8 mouse cellular contexts compared by ENCODE assay signal in genomic region chr7:16129421-16129845, GRCm38 (mm10). TPM values are rescaled to one million over a fixed set of nuclear protein-coding genes. Genes with fewer than 3 reads are reported as not detected.
DNase-seq lines count a peak whose midpoint lies in the region; ATAC-seq and TF ChIP-seq lines count a peak whose summit lies in the region.

Gene Slc8a2 (plus strand): TSS chr7:16129826.

- WGBS in embryonic facial prominence, embryonic 11.5 days: 2% methylated on average over 12 of the region's 12 CpGs
- 3% methylated on average over 12 of the region's 12 CpGs for WGBS in heart, adult 2 months
- 4% methylated on average over 12 of the region's 12 CpGs for WGBS in kidney, adult 2 months
- WGBS in limb, embryonic 12.5 days: 1% methylated on average over 12 of the region's 12 CpGs
- 2% methylated on average over 12 of the region's 12 CpGs for WGBS in midbrain, embryonic 14.5 days

- peak; percentile 25 to 45 for DNase-seq in spleen, adult 18-20 months
- DNase-seq in spleen, adult 12 weeks (ENCODE audit: low spot score): no peak
- peak; percentile 85 for DNase-seq in embryonic facial prominence, embryonic 11.5 days (ENCODE audit: low spot score)
- peak; percentile 78 to 83 for DNase-seq in heart, adult 2 months
- peak; percentile 64 for DNase-seq in kidney, adult 2 months
- peak; percentile 88 for DNase-seq in midbrain, embryonic 14.5 days
- peak; percentile 59 for DNase-seq in splenic B cell, adult 2 months (ENCODE audit: low read depth, low spot score)

- intact Hi-C loops in heart, adult 2 months (cut with DNase I): loop anchor here (5.0 kb wide), 1 partner anchor 48 kb away; the partner anchor contains the start of gene Meis3

- TF ChIP-seq CTCF in heart, adult 2 months (IDR thresholded peaks at IDR 0.05): no peak
- TF ChIP-seq CTCF in kidney, adult 2 months (conservative IDR thresholded peaks at IDR 0.05; ENCODE audit: insufficient read depth, insufficient read length, low read depth, low read length): no peak

- peak; percentile 34; the same call in 1 of the 2 replicates for TF ChIP-seq POLR2A in heart, adult 2 months (IDR thresholded peaks at IDR 0.05; ENCODE audit: insufficient read depth, low read depth, low read length)
- no peak for TF ChIP-seq POLR2A in kidney, adult 2 months (IDR thresholded peaks at IDR 0.05; ENCODE audit: low read depth, low read length)

- no peak for ATAC-seq in embryonic facial prominence, embryonic 11.5 days (replicated peaks; ENCODE audit: insufficient number of reproducible peaks, low FRiP score, low TSS enrichment, low read depth)
- peak; percentile 75 for ATAC-seq in limb, embryonic 12.5 days (ENCODE audit: insufficient number of reproducible peaks, insufficient read depth, low FRiP score, low TSS enrichment, low read depth)
- peak; percentile 81 for ATAC-seq in midbrain, embryonic 14.5 days (ENCODE audit: low FRiP score, low TSS enrichment)

- H3K4me2 ChIP-seq in embryonic facial prominence, embryonic 11.5 days (ENCODE audit: low read depth, low read length): peak within 1 kb of the TSS; percentile 82
- peak within 1 kb of the TSS; percentile 88 for H3K4me2 ChIP-seq in limb, embryonic 12.5 days
- H3K4me2 ChIP-seq in midbrain, embryonic 14.5 days (ENCODE audit: low read length): peak within 1 kb of the TSS; percentile 73

- peak within 1 kb of the TSS; percentile 41; the same call in 1 of the 2 replicates for H3K27ac ChIP-seq in embryonic facial prominence, embryonic 11.5 days (replicated peaks; ENCODE audit: low read depth, low read length)
- H3K27ac ChIP-seq in heart, adult 2 months: peak within 1 kb of the TSS; percentile 76
- no peak within 1 kb of the TSS for H3K27ac ChIP-seq in kidney, adult 2 months (ENCODE audit: insufficient read depth, low read depth, low read length)
- peak within 1 kb of the TSS; percentile 83 for H3K27ac ChIP-seq in limb, embryonic 12.5 days
- H3K27ac ChIP-seq in midbrain, embryonic 14.5 days (replicated peaks; ENCODE audit: low read depth, low read length): peak within 1 kb of the TSS; percentile 78

- TF ChIP-seq EP300 in heart, adult 2 months (IDR thresholded peaks at IDR 0.05; ENCODE audit: insufficient read depth, low read depth, low read length): no peak

- peaks cover 6% of the 10 kb centered on the region; the same call in 1 of the 2 replicates for H3K4me1 ChIP-seq in embryonic facial prominence, embryonic 11.5 days (ENCODE audit: control insufficient read depth, insufficient read depth, low read length)
- peaks cover 2% of the 10 kb centered on the region; the same call in 1 of the 2 replicates for H3K4me1 ChIP-seq in heart, adult 2 months (ENCODE audit: control insufficient read depth, insufficient read depth, low read length)
- H3K4me1 ChIP-seq in kidney, adult 2 months (ENCODE audit: control insufficient read depth, insufficient read depth, low read length): no peaks in the 10 kb centered on the region
- peaks cover 34% of the 10 kb centered on the region for H3K4me1 ChIP-seq in limb, embryonic 12.5 days (replicated peaks)
- peaks cover 41% of the 10 kb centered on the region for H3K4me1 ChIP-seq in midbrain, embryonic 14.5 days (ENCODE audit: control insufficient read depth, insufficient read depth, low read length)

- no peaks in the 10 kb centered on the region for H3K36me3 ChIP-seq in embryonic facial prominence, embryonic 11.5 days (replicated peaks; ENCODE audit: control insufficient read depth, insufficient read depth, low read depth, low read length)
- no peaks in the 10 kb centered on the region for H3K36me3 ChIP-seq in heart, adult 2 months (ENCODE audit: control insufficient read depth, insufficient read depth, low read length)
- H3K36me3 ChIP-seq in kidney, adult 2 months (ENCODE audit: control insufficient read depth, insufficient read depth, low read length): no peaks in the 10 kb centered on the region
- peaks cover 26% of the 10 kb centered on the region for H3K36me3 ChIP-seq in limb, embryonic 12.5 days
- H3K36me3 ChIP-seq in midbrain, embryonic 14.5 days (ENCODE audit: control insufficient read depth, insufficient read depth, low read length): 0 out of 2 replicates have a peak, but pooled peaks cover 5% of the 10 kb centered on the region
- H3K36me3 ChIP-seq in splenic B cell, adult 2 months (ENCODE audit: control insufficient read depth, insufficient read depth, low read length, poor library complexity, severe bottlenecking): no peaks in the 10 kb centered on the region

- H3K9ac ChIP-seq in embryonic facial prominence, embryonic 11.5 days (replicated peaks; ENCODE audit: low read length): peak within 1 kb of the TSS; percentile 41
- peak within 1 kb of the TSS; percentile 63 for H3K9ac ChIP-seq in heart, adult 2 months (ENCODE audit: low read depth, low read length)
- H3K9ac ChIP-seq in limb, embryonic 12.5 days (replicated peaks): peak within 1 kb of the TSS; percentile 77
- peak within 1 kb of the TSS; percentile 74 for H3K9ac ChIP-seq in midbrain, embryonic 14.5 days (replicated peaks; ENCODE audit: low read length)

- H3K79me2 ChIP-seq in heart, adult 2 months (replicated peaks; ENCODE audit: control insufficient read depth, insufficient read depth, low read length): no peaks in the 10 kb centered on the region

- H3K27me3 ChIP-seq in embryonic facial prominence, embryonic 11.5 days (ENCODE audit: control insufficient read depth, insufficient read depth, low read length): no peaks in the 10 kb centered on the region
- H3K27me3 ChIP-seq in heart, adult 2 months (ENCODE audit: control insufficient read depth, insufficient read depth, low read length): peaks cover 3% of the 10 kb centered on the region; the same call in 1 of the 2 replicates
- H3K27me3 ChIP-seq in kidney, adult 2 months (replicated peaks; ENCODE audit: control insufficient read depth, insufficient read depth, low read length): no peaks in the 10 kb centered on the region
- peaks cover 29% of the 10 kb centered on the region for H3K27me3 ChIP-seq in limb, embryonic 12.5 days
- H3K27me3 ChIP-seq in midbrain, embryonic 14.5 days (ENCODE audit: control insufficient read depth, insufficient read depth, low read length): no peaks in the 10 kb centered on the region
- H3K27me3 ChIP-seq in splenic B cell, adult 2 months (ENCODE audit: control insufficient read depth, insufficient read depth, low read length, poor library complexity, severe bottlenecking): no peaks in the 10 kb centered on the region

- H3K9me3 ChIP-seq in embryonic facial prominence, embryonic 11.5 days (replicated peaks; ENCODE audit: control insufficient read depth, low read length): no peaks in the 10 kb centered on the region
- H3K9me3 ChIP-seq in limb, embryonic 12.5 days: no peaks in the 10 kb centered on the region
- no peaks in the 10 kb centered on the region for H3K9me3 ChIP-seq in midbrain, embryonic 14.5 days (ENCODE audit: control insufficient read depth, low read length)

- H3K4me3 ChIP-seq in embryonic facial prominence, embryonic 11.5 days (ENCODE audit: low read depth, low read length): peak within 1 kb of the TSS; percentile 43
- H3K4me3 ChIP-seq in heart, adult 2 months: peak within 1 kb of the TSS; percentile 43
- peak within 1 kb of the TSS; percentile 41 for H3K4me3 ChIP-seq in kidney, adult 2 months (ENCODE audit: insufficient read depth, low read depth, low read length)
- peak within 1 kb of the TSS; percentile 62 for H3K4me3 ChIP-seq in limb, embryonic 12.5 days (replicated peaks)
- H3K4me3 ChIP-seq in midbrain, embryonic 14.5 days (replicated peaks; ENCODE audit: low read depth, low read length): peak within 1 kb of the TSS; percentile 58

RNA-seq across cellular contexts. Expression of gene Slc8a2, which starts in this region (rescaled TPM):
- polyA plus RNA-seq in embryonic facial prominence, embryonic 11.5 days (2014; fragmentation: Nextera tagmentation; extraction: Ambion mirVana): 0.25 and 0.42 TPM in 2 replicates
- under 1 TPM; 0.50 to 0.84 TPM for total RNA-seq in heart, adult 2 months (2021)
- polyA plus RNA-seq in heart, adult 2 months (2012; rRNA removed): 0.61 and 0.96 TPM in 2 replicates
- 0.33 and 0.38 TPM in 2 replicates for polyA plus RNA-seq in kidney, adult 2 months (2012; rRNA removed)
- polyA plus RNA-seq in limb, embryonic 12.5 days (2016; fragmentation: Nextera tagmentation; extraction: Ambion mirVana): 0.18 and 0.20 TPM in 2 replicates
- 1.1 and 1.2 TPM in 2 replicates for polyA plus RNA-seq in midbrain, embryonic 14.5 days (2014; fragmentation: Nextera tagmentation; extraction: Ambion mirVana)

Comparison
In these comparisons a context has a peak if more than half of its experiments do, and no peak if none do; other contexts are left out.
1. Peak in DNase-seq, H3K4me3 ChIP-seq, H3K27ac ChIP-seq, H3K9ac ChIP-seq and H3K4me2 ChIP-seq in embryonic facial prominence, embryonic 11.5 days; RNA of the gene not detected or under 1 TPM.
2. Peak in DNase-seq, H3K4me3 ChIP-seq, H3K27ac ChIP-seq and H3K9ac ChIP-seq in heart, adult 2 months; RNA of the gene not detected or under 1 TPM.
3. Peak in DNase-seq and H3K4me3 ChIP-seq in kidney, adult 2 months; RNA of the gene not detected or under 1 TPM.
4. Peak in ATAC-seq, H3K4me3 ChIP-seq, H3K27ac ChIP-seq, H3K9ac ChIP-seq and H3K4me2 ChIP-seq in limb, embryonic 12.5 days; RNA of the gene not detected or under 1 TPM.